Mouse (Mus musculus) right cerebral cortex, postnatal 4 days (tissue): Measurements from ENCODE around the gene Ubxn2a.
A peak's percentile ranks its signal among the peaks of the same experiment; 100 is the strongest.

Experiments used
- DNase-seq: peaks from one replicate; pipeline ENCODE4 v3.0.0-alpha.2; 2022

The Ubxn2a gene

DNA sequence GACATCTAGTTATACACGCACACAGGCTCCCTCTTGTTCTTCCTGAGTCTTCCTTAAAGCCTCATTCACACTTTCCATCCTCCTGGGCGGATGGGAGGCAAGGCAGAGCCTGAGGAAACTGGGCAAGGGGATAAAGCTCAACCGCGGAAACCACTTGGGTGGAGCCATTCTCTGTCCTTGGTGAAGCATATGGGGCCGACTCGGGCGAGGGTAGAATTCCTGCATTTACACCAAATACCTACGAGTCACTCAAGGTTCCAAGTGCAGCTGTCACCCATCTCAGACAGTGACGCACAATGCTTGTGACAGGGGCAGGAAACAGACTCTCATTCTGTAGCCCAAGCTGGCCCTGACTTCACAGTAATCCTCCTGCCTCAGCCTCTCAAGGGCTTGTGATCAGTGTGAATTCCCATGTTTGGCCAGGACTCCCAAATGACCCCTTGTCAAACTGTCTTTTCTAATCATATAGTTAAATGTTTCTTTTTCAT lies 29.2 kb downstream of the Ubxn2a start:
- DNase-seq, result no peak

DNA sequence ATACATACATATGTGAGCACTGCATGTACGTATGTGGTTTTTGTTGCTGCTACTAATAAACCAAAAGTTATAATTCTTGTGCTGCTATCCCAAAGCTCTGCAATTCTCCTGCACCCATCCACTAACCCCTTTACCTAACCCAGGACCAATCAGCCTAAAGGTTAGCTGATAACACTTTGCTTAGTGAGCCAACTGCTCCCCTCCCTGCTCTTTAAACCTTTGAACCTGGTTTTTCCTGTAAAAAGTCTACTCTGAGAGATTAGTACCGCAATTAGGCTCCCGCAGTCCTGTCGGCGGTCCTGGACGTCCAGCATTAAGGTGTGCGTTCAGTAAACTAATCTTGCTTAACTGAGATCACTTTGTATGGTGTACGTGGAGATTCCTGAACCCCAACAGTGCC lies 31.9 kb downstream of the Ubxn2a start:
- no peak for DNase-seq

DNA sequence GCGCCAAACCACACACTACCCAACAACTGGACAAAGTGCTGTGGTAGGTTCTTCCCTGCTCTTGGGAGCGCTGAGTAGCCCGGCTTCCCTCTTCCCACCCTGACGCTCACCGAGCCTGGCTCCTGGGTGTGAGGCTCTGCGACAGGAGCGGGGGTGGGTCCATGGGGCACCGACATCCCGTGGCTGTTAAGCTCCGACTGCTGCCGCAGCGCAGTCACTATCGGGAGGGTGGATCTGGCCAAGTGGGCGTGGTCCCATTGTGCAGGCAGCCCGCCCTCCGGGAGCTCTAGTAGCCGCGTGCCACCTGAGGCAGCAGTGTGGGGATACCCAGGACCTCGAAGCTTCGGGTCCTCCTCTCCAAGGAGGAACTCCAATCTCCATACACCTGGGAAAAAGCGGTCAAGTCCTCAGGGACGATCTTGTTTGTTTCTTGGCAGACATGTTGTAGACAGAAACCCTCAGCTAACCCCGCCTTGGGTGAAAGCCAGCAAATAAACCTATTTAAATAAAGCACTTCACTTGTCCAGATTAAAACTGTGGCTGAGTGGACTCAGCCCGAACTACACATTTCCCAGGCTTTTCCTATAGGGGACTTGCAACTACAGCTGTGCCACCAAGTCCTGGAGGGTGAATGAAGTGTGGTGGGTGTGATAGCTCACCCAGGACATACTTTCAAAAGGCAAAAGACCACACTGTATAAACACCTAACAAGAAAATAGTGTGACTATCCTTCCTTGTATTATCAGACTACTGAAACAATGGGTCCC lies 33.2 kb downstream of the Ubxn2a start, which contains the start of gene Mfsd2b:
TSS of gene Mfsd2b (minus strand) at position 199 of the 767 bp plus-strand sequence.
- DNase-seq, result peak; percentile 61

DNA sequence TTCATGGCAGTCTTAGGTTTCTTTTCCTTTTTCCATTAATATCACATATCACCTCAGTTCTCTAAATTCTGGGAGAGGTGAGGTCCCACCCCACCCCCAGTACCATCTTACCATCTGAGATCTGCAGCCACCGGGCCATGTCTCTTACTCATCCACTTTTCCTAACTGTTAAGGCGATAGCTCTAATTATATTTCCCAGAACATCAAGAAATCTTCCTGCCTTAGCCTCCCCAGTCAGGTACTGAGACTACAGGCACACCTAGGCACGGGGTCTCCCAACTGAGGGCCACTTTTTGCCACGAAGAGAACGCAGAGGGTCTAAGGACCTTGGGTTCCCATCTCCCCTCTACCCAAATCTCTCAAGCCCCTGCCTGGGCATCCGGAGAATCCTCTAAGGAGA lies 34.0 kb downstream of the Ubxn2a start:
- no peak for DNase-seq

DNA sequence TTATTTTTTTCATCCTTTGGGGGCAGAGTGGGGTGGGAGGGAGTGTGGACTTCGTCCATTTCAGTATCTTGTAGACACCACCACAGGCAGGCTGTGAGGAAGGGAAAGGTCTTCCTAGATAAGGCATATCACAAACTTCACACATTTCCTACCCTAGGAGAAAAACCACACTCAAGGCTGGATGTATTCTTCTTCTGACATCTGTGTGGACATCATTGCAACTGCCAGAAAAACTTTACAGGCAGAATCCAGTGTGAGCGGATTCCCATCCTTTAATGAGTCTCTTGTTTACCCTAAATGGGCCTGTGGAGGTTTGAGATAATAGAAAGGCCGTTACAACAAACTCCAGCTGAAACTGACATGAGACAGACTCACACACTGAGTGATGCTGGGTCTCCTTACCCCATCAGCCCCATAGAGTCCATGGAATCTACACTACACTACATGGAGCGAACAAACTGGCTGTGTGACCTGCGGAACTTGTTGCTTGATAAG lies 34.5 kb downstream of the Ubxn2a start:
- no peak for DNase-seq

DNA sequence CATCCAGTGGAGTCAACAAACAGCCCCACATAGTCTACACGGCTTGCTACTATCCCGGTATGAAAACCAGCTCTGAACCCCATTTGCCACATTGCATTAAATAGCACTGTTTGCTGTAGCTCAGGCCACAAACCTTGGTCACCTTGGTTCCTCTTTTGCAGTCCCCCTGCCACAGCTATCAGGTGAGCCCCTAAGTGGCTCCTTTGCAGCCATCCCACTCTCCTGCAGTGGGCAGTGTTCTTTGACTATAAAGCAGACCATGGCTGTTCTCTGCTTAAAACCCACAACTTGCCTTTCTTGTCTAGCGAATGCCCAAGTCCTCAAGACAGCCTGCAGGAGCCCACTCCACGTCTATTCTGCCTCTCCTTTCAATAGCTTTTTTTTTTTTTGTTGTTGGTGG lies 35.2 kb downstream of the Ubxn2a start:
- DNase-seq, result no peak

DNA sequence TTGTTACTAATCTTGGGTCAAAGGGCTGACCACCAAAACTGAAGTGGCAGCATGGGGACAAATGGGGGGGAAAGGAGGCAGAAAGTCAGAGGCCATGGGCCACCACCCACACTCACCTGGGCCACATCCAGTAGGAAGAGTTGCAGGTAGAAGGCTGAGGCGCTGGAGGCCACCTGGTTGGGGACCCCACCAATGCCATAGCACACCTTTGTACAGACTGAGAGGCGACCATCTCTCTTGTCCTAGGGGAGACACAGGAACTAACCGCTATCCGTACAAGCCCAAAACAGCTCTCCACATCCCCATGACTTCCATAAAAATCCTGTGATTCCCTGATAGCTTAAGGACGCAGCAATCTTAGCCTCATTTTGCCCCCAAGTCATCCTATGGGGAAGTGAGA lies 36.2 kb downstream of the Ubxn2a start:
- no peak for DNase-seq

DNA sequence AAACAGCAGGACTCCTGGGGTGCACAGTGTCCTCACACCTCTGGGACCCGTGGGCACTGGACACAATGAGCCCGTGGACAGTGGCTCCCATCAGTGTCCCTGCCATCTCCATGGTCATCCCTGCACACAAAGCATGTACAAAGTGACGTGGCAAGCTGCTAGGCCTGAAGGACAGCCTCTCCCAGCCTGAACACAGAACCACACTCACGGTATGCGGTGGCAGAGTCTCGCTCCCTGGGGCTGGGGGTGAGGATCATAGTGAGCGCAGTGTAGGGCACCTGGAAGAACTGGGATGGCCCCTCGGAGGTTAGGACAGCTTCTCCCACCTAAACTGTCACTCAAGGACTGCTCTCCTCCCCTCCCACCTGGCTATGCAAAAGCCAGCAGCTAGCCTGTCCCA lies 38.6 kb downstream of the Ubxn2a start:
- no peak for DNase-seq

DNA sequence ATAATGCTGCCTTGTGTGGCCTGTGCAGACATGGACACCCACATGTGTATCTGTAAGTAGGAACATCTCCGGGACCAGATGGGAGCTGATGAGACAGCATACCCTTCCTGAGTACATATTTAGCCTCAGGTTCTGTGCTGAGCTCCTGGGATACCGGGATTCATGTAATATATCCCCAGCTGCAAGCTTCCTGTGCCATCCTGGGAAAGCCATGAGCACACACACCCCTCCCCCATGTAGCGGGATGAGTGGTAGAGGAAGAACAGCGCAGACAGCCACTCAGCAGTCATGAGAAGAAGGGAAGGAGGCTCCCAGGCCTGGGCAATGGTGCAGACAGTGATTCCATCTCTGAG lies 43.2 kb downstream of the Ubxn2a start:
- no peak for DNase-seq

DNA sequence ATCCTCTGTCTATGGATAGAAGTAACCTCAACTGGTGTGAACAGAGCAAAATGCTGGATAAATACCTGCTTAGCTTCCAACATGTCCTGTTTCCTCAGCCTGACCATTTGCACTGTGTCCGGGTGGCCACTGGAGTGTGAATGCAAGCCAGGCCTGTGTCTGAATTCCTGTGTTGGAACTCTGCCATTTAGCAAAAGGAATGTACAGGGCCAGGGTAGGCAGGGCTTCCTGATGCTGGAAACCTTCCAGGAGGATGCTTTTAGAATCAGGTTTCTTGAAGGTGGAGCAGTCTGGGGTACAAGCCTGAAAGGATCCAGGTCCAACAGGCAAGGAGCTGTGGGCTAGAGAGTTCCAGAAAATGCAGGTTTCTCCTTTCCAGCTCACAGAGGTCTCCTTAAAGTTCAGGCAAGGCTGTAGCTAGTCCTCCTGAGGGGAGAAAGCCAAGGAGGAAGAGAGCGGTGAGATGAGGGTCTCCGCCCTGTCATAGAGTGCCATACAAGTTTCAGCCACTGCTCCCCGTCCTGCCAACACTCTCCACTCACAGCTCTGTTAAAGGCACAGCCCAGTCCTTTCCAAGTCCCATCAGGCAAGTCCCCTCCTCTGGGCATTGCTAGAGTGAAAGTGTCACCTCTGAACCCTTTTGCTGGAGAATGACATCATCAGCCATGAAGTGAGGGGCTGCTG lies 43.7 kb downstream of the Ubxn2a start:
- no peak for DNase-seq

DNA sequence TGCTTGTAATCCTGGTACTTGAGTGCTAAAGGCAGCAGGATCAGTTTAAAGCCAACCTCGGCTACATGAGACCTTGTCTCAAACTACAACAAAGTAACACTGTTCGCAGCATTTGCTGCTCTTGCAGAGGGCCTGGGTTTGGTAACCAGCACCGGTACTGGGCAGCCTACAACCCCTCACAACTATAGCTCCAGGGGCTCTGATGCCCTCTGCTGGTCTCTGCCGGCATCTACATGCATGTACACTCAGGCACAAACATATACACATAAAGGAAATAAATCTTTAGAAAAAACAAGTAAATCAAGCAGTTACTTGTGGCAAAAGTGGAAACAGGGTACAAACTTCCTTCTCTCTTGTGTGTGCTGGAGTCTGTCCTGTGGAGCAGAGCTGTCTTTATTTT lies 44.8 kb downstream of the Ubxn2a start:
- no peak for DNase-seq

DNA sequence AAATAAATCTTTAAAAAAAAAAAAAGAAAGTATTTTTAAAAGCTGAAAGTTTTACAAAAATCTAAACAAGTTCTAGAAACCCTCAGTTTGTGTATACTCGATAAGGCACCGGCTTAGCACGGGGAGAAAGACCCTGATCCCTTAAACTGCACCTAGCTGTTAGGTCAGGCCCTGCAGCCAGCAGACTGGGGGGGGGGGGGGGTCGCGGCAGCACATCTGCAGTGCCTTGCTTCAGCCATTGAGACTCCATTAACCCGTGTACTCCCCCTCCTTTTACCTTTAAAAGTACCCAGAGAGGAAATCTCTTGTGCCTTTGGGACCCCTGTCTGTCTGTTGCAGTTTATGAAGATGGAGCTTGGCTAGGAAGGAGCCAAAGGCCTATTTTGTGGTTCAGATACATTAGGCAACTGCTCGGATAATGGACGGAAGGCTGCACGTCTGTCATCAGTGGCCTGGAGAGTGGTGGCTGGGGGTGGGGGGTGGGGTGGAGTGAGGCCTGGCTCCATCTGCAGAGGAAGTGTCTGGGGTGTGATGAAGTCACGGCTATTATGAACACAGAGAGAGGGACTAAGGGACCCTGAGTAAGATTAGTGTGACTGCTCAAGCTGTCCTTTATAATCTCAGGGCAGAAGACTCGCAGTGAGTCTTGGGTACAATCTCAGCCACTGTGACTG lies 48.1 kb downstream of the Ubxn2a start:
- DNase-seq, result no peak

DNA sequence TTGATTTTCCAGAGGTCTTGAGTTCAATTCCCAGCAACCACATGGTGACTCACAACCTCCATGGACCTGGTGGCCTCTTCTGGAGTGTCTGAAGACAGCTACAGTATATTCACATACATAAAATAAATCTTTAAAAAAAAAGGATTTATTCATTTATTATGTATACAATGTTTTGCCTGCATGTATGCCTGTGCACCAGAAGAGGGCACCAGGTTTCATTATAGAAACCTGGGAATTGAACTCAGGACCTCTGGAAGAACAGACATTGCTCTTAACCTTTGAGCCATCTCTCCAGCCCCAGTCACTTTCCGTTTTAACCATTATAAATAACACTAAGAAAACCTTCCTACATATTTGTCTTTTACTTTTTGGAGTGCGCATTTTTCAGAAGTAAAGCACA lies 50.7 kb downstream of the Ubxn2a start:
- no peak for DNase-seq

DNA sequence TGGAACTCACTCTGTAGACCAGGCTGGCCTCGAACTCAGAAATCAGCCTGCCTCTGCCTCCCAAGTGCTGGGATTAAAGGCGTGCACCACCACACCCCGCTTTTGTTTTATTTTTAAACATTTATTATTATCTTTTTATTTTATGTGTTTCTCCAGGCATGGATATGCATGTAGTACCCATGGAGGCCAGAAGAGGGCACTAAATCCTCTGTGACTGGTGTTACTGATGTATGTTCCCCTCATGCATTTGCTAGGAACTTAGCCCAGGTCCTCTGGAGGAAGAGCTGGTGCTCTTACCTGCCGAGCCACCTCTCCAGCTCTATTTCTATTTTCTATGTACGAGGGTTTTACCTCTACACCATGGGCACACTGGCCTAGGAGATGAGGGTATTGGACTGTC lies 51.3 kb downstream of the Ubxn2a start:
- no peak for DNase-seq

DNA sequence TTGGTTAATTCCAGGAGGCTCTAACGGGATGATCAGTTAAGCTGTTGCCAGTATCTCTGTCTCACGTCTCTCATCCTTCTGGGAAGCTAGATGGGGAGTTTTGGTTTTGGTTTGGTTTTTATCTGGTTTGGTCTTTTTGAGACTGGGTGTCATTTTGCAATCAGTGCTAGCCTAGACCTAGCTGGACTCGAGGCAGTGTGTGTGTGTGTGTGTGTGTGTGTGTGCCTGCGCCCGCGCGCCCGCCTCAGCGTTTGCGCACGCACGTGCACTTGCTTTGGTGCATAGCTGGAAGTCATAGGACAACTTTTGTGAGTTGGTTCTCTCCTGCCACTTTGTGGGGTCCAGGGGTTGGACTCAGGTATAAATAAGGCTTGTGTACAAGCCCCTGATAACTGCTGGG lies 63.8 kb downstream of the Ubxn2a start:
- no peak for DNase-seq

DNA sequence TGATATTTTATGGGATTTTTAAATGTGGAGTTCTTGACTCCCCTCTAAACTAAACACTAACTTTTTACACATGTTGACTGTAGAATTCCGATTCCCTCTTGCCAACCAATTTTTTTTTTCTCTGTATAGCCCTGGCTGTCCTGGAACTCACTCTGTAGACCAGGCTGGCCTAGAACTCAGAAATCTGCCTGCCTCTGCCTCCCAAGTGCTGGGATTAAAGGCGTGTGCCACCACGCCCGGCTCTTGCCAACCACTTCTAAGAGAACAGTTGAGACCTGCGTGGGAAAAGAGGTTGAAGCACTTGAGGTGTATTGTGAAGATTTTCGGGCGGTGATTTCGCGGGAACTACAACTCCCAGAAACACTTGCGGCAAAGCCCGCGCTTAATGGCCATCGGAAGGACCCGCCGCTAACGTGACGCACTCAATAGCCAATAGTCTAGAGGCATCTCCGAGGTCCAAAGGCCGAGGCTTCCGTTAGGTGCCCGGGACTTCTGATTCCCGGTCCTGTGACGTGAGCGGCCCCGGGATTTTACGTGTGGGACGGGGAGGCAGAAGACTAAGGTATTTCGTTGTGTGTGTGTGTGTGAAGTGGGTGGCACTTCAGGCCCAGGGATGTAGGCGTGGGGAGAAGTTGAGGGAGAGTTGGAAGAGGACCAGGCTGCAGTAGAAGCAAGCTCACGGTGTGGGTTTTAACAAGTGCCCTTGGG lies 64.5 kb downstream of the Ubxn2a start, which contains the start of gene Wdcp:
TSS of gene Wdcp (plus strand) at position 414 of the 708 bp plus-strand sequence.
- DNase-seq, result peak; percentile 78

DNA sequence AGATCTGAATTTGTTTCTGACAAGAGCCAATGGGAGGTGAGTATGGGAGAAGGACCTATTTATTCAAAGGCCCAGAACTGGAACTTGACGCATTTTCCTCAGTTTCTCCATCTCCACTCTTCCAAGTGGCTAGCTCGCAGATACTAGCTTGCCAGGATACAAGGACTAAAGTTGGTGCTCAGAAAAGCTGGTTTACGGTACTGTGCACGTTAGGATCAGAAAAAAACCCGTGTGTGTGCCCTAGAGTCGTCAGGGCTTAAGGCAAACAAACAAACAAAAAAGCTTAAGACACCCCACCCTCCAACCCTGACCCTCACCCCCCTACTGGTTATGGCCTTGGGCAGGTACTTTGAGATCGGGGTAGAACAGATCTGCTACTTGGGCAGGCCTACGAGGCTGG lies 65.0 kb downstream of the Ubxn2a start:
- DNase-seq, result no peak

DNA sequence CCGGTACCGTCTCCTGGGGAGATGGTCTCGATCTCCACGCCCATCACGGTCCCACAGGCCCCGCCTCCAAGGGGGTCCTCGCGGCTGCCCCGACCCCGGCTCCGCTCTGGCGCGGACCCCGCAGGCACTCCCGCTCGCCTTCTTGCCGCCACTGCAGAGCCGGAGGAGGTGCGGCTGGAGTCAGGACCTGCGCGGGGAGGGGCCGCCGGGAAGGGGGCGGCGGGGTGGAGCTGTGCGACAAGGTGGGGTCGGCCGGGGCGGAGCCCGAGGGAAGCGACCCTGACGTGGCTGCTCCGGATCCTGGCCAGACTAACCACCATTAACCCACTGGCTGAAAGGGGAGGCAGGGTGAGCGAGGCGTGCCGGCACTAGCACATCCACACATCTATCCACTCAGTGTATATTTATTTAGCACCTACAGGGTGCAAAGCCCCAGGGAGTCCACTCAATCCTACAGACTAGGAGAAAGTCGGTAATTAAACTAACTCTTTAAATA lies 66.1 kb downstream of the Ubxn2a start, which contains the start of gene Fkbp1b:
TSS of gene Fkbp1b (minus strand) at position 200 of the 496 bp plus-strand sequence.
- peak; percentile 55 for DNase-seq

DNA sequence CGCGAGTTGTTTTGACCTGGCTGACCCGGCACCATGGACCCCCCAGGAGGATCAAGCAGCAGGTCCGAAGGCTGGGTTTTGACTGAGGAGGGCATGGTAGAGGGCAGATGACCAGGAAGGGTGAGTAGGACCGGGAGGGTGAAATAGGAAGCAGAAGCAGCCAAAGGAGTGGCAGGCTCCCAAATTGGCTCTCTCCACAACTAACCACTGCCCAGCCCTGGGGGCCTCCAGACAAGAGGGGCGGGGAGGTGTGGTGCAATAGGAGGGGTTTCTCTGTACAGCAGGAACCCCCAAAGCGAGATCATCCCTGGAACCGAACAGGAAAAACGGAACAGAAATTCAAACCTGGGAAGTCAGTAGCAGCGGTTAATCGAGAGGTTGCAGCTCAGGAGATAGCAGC lies 66.8 kb downstream of the Ubxn2a start:
- DNase-seq, result no peak

DNA sequence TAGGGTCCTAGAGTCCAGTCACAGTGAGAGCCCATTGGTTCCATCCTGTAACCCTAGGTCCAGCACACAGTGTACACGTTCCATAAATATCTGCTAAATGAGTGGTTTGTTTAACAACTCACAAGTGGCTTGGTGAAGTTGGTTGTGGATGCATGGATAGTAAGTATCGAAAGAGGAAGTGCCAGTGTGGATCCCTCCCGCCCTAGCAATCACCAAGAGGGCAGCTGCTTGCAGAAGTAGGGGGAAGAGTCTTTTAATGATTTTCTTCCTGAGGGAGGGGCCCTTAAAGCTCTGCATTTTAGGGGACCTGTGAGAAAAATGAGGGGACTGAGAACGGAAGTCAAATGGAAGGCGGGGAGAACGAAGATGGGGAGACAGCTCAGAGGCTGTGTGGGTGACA lies 67.5 kb downstream of the Ubxn2a start:
- DNase-seq, result no peak

DNA sequence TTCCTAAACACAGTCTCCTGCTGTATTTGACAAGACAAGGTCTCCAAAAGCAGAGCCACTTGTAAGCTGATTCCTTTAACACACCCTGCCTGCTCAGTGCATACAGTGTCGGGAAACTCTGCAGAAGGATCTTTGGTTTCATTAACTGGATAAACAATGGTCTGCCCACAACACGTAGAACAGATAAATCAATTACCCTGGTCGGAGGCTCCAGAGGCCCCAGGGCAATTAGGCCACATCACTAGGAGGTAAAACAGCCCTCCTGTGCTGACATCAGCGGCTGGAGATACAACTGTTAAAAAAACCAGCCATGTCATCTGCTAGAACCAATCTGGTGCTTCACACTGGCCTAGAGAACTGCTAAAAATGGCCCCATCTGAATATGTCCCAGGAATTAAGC lies 70.5 kb downstream of the Ubxn2a start:
- no peak for DNase-seq
